Mouse (Mus musculus) thymus, adult 2 months (tissue): ENCODE data around the gene Trp73. TPM values are rescaled to one million over a fixed set of nuclear protein-coding genes. Genes with fewer than 3 reads are reported as not detected.

Source experiments
- DNase-seq: peaks from one replicate; pipeline ENCODE4 v3.0.0; 2021
- H3K27ac ChIP-seq: fragments of 200-500 bp; 2 replicates; pipeline ENCODE4 v1.5.1; 2012; ENCODE audit warnings: low read length, control low read depth; ENCODE audit not compliant: control insufficient read depth, insufficient read depth
- H3K27me3 ChIP-seq: fragments of 200-500 bp; 2 replicates; pipeline ENCODE4 v1.6.1; 2012; ENCODE audit warnings: mild to moderate bottlenecking, low read length, moderate library complexity, mixed read lengths; ENCODE audit not compliant: control insufficient read depth, insufficient read depth
- H3K36me3 ChIP-seq: fragments of 200-500 bp; 2 replicates; pipeline ENCODE4 v1.6.1; 2012; ENCODE audit warnings: mild to moderate bottlenecking, low read length, moderate library complexity; ENCODE audit not compliant: control insufficient read depth, insufficient read depth
- H3K4me1 ChIP-seq: fragments of 200-500 bp; replicated peaks from 2 replicates; pipeline ENCODE4 v1.6.1; 2012; ENCODE audit warnings: low read length; ENCODE audit not compliant: control insufficient read depth, insufficient read depth
- H3K4me3 ChIP-seq: fragments of 200-500 bp; 2 replicates; pipeline ENCODE4 v1.5.1; 2012; ENCODE audit warnings: mild to moderate bottlenecking, low read length, control low read depth, moderate library complexity; ENCODE audit not compliant: control insufficient read depth, insufficient read depth
- CTCF ChIP-seq: fragments of 200-500 bp; IDR thresholded peaks from 2 replicates; pipeline ENCODE4 v1.5.1; 2012; ENCODE audit warnings: mild to moderate bottlenecking, control low read depth, low read length, moderate library complexity, borderline replicate concordance; ENCODE audit not compliant: control insufficient read depth, poor library complexity, insufficient read depth; ENCODE audit errors: extremely low read depth
- POLR2A ChIP-seq: fragments of 200-500 bp; IDR thresholded peaks from 2 replicates; pipeline ENCODE4 v1.6.1; 2012; ENCODE audit warnings: mild to moderate bottlenecking, low read length, control low read depth, moderate library complexity; ENCODE audit not compliant: control insufficient read depth, poor library complexity, insufficient read depth; ENCODE audit errors: extremely low read depth
- WGBS: fragments of 180-500 bp; shearing (Covaris S2); methylation state at CpG from one replicate; pipeline ENCODE4 v1.1.7; 2018; 5-methylcytosine and 5-hydroxymethylcytosine counted together
- polyA plus RNA-seq: library from polyadenylated mRNA; depleted of rRNA; stranded (reverse); fragments of >200 nt; gene quantifications from 2 replicates; pipeline ENCODE4 v1.2.3, GENCODE M21; 2012

Trp73 gene
- polyA plus RNA-seq, 1 experiment = 1.0 TPM

GRCm38 (mm10) chr4:154080211-154080610 lies 59.8 kb downstream of the Trp73 start:
- WGBS = 67% methylated on average over 4 of the region's 4 CpGs
- H3K4me1 ChIP-seq = no peaks in the 10 kb centered on the region
- H3K36me3 ChIP-seq = no peaks in the 10 kb centered on the region
- H3K27me3 ChIP-seq = no peaks in the 10 kb centered on the region
- DNase-seq = no peak
- TF ChIP-seq POLR2A (no peak), CTCF (no peak)
- no peak overlapping the region for H3K4me3 ChIP-seq
- no peak overlapping the region for H3K27ac ChIP-seq

DNA sequence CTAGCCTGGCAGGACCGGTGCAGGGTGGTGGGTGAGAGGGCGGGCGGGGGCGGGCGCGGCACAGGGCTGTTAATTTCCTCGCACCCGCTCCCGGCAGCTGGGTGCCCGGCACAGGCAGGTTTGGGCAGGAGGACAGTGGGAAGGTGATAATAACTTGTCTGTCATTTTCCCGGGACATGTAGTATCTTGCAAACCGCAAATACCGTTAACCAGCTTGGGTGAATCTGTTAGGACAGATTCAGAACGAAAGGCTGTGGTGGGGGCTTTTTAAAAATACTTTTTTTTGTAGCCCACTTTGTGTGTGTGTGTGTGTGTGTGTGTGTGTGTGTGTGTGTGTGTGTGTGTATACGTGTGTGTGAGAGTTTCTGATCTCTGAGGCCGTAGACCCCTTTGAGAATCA lies 68.1 kb downstream of the Trp73 start:
- H3K4me1 ChIP-seq = no peaks in the 10 kb centered on the region
- H3K4me3 ChIP-seq = no peak overlapping the region
- WGBS = 18% methylated on average over 16 of the region's 16 CpGs
- H3K27me3 ChIP-seq = no peaks in the 10 kb centered on the region
- no peak for DNase-seq
- H3K27ac ChIP-seq = no peak overlapping the region
- TF ChIP-seq POLR2A (no peak), CTCF (no peak)
- H3K36me3 ChIP-seq = no peaks in the 10 kb centered on the region

- TF ChIP-seq CTCF = no peak
- TF ChIP-seq POLR2A = no peak
- DNase-seq = no peak
- WGBS = 3% methylated on average over 15 of the region's 20 CpGs
These were observed 68.5 kb downstream of the Trp73 start for GRCm38 (mm10) chr4:154071521-154071920.

GRCm38 (mm10) chr4:154070896-154071295 lies 69.1 kb downstream of the Trp73 start:
- Histone ChIP-seq H3K27me3 (no peaks in the 10 kb centered on the region), H3K4me1 (no peaks in the 10 kb centered on the region), H3K4me3 (no peak overlapping the region), H3K27ac (no peak overlapping the region), H3K36me3 (no peaks in the 10 kb centered on the region)
- DNase-seq = no peak
- 2% methylated on average over 5 of the region's 5 CpGs for WGBS
- TF ChIP-seq CTCF (no peak), POLR2A (no peak)

More at GRCm38 (mm10) chr4:154071521-154071920, 68.5 kb downstream of the Trp73 start:
- Histone ChIP-seq H3K4me3 (no peak overlapping the region), H3K4me1 (no peaks in the 10 kb centered on the region), H3K36me3 (no peaks in the 10 kb centered on the region), H3K27me3 (no peaks in the 10 kb centered on the region), H3K27ac (no peak overlapping the region)

- no peaks in the 10 kb centered on the region for H3K36me3 ChIP-seq
- H3K4me3 ChIP-seq = no peak overlapping the region
- TF ChIP-seq CTCF (no peak), POLR2A (no peak)
- H3K27ac ChIP-seq = no peak overlapping the region
- H3K27me3 ChIP-seq = no peaks in the 10 kb centered on the region
- WGBS = 64% methylated on average over 14 of the region's 14 CpGs
- peak; percentile 9 for DNase-seq
- H3K4me1 ChIP-seq = no peaks in the 10 kb centered on the region
These were observed 74.9 kb downstream of the Trp73 start for GRCm38 (mm10) chr4:154064827-154065773.

- DNase-seq = no peak
- Histone ChIP-seq H3K27ac (no peak overlapping the region), H3K4me1 (no peaks in the 10 kb centered on the region), H3K27me3 (no peaks in the 10 kb centered on the region), H3K4me3 (no peak overlapping the region), H3K36me3 (no peaks in the 10 kb centered on the region)
- 67% methylated on average over 4 of the region's 4 CpGs for WGBS
- TF ChIP-seq CTCF = no peak
- no peak for TF ChIP-seq POLR2A
These were observed 82.3 kb downstream of the Trp73 start for GRCm38 (mm10) chr4:154057696-154058095.

GRCm38 (mm10) chr4:154056661-154057060 lies 83.3 kb downstream of the Trp73 start:
- no peak for TF ChIP-seq CTCF
- TF ChIP-seq POLR2A = no peak
- Histone ChIP-seq H3K27ac (no peak overlapping the region), H3K4me3 (no peak overlapping the region), H3K4me1 (no peaks in the 10 kb centered on the region), H3K36me3 (no peaks in the 10 kb centered on the region), H3K27me3 (no peaks in the 10 kb centered on the region)
- WGBS = 38% methylated on average over 2 of the region's 2 CpGs
- DNase-seq = no peak

GRCm38 (mm10) chr4:154056046-154056445 lies 84.0 kb downstream of the Trp73 start:
- H3K27me3 ChIP-seq = no peaks in the 10 kb centered on the region
- no peak overlapping the region for H3K4me3 ChIP-seq
- TF ChIP-seq CTCF = no peak
- no peak for TF ChIP-seq POLR2A
- no peaks in the 10 kb centered on the region for H3K36me3 ChIP-seq
- H3K4me1 ChIP-seq = no peaks in the 10 kb centered on the region
- WGBS = 81% methylated on average over 2 of the region's 2 CpGs
- no peak for DNase-seq
- H3K27ac ChIP-seq = no peak overlapping the region
